Mouse (Mus musculus) intestine, embryonic 16.5 days (tissue): ENCODE data around the gene Ccdc86. TPM values are rescaled to one million over a fixed set of nuclear protein-coding genes. Genes with fewer than 3 reads are reported as not detected.

ENCODE experiments used
- ATAC-seq: fragments of 200-750 bp; cut with Nextera tagmentation; 2 replicates; pipeline ENCODE4 v1.8.0; 2017; ENCODE audit warnings: moderate TSS enrichment, moderate library complexity
- H3K27ac ChIP-seq: fragments of 300-500 bp; sonication (generic); 2 replicates; pipeline ENCODE4 v1.5.1; 2014; ENCODE audit warnings: mild to moderate bottlenecking, low read length
- H3K27me3 ChIP-seq: fragments of 300-500 bp; sonication (generic); replicated peaks from 2 replicates; pipeline ENCODE4 v1.6.1; 2014; ENCODE audit warnings: low read length, control low read depth, mixed read lengths; ENCODE audit not compliant: control insufficient read depth, insufficient read depth
- H3K36me3 ChIP-seq: fragments of 300-500 bp; sonication (generic); 2 replicates; pipeline ENCODE4 v1.6.1; 2014; ENCODE audit warnings: low read length, control low read depth; ENCODE audit not compliant: control insufficient read depth, insufficient read depth
- H3K4me1 ChIP-seq: fragments of 300-500 bp; sonication (generic); 2 replicates; pipeline ENCODE4 v1.6.1; 2014; ENCODE audit warnings: low read length, control low read depth, mixed read lengths; ENCODE audit not compliant: control insufficient read depth, insufficient read depth
- H3K4me2 ChIP-seq: fragments of 300-500 bp; sonication (generic); 2 replicates; pipeline ENCODE4 v1.6.1; 2014; ENCODE audit warnings: low read depth, low read length, control low read depth
- H3K4me3 ChIP-seq: fragments of 300-500 bp; sonication (generic); 2 replicates; pipeline ENCODE4 v1.5.1; 2014; ENCODE audit warnings: mild to moderate bottlenecking, low read length
- H3K9ac ChIP-seq: fragments of 300-500 bp; sonication (generic); 2 replicates; pipeline ENCODE4 v1.6.1; 2014; ENCODE audit warnings: low read depth, low read length
- H3K9me3 ChIP-seq: fragments of 300-500 bp; sonication (generic); 2 replicates; pipeline ENCODE4 v1.6.1; 2016; ENCODE audit warnings: low read length, control low read depth; ENCODE audit not compliant: control insufficient read depth
- WGBS: fragments of 180-500 bp; shearing (Covaris S2); extraction: QIAGEN DNeasy Blood & Tissue Kit; methylation state at CpG from one replicate; pipeline ENCODE4 v1.1.7; 2014; 5-methylcytosine and 5-hydroxymethylcytosine counted together
- polyA plus RNA-seq: library from polyadenylated mRNA; unstranded; fragments of >200 nt; fragmentation: Nextera tagmentation; extraction: Ambion mirVana; gene quantifications from 2 replicates; pipeline ENCODE4 v1.2.1, GENCODE M21; 2015

Gene Ccdc86
- polyA plus RNA-seq: 25.6 and 29.4 TPM in 2 replicates

DNA sequence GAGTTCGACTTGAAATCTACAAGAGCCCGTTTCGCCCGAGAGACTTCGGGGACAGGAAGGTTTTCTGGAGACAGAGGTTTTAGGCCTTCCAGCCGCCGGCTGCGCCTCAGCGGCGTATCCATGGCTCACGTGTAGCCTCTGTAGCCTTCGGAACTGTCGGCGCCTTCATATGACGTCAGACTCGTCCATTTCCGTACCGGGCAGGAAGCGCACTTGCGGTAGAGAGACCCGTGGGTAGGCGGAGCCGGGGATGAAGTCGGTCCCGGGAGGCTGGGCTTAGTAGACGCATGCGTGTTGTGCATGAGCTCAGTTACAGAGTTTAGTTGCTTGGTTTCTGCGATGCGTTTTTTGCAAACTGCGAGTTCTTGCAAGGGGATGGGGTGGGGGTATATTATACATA is at the start of gene Ccdc86:
Gene Ccdc86 (minus strand): TSS at position 155 of the 400 bp plus-strand sequence.
- Histone ChIP-seq H3K36me3 (peaks cover 3% of the 10 kb centered on the region), H3K4me1 (peaks cover 29% of the 10 kb centered on the region), H3K9me3 (no peaks in the 10 kb centered on the region), H3K27me3 (no peaks in the 10 kb centered on the region), H3K4me3 (peak within 1 kb of the TSS; percentile 58), H3K9ac (peak within 1 kb of the TSS; percentile 73), H3K4me2 (peak within 1 kb of the TSS; percentile 70), H3K27ac (peak within 1 kb of the TSS; percentile 40; the same call in 1 of the 2 replicates)
- under 1% methylated on average over 30 of the region's 30 CpGs for WGBS
- peak; percentile 94 for ATAC-seq

DNA sequence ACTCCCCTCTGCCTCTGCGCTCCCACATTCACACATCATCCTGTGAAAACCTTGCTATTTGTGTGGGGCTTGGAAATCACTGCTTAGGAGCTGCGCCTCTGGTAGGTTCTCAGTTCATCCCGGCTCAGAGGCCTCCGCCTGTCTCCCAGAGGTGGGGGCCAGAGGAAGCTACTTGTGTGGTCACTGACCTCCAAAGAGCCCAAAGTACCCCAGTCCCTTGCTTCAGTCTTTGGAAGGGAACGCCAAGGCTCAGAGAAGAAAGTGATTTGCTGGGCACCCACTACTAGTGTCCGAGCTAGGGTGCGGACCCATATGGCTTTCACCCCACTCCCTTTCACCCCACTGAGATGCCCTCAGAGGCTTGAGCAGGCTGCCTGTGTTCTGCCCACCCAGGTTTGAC is 44.1 kb upstream of the Ccdc86 start, which contains the start of gene Ms4a15:
Gene Ms4a15 (minus strand): TSS at position 101 of the 400 bp plus-strand sequence.
- no peak within 1 kb of the TSS for H3K27ac ChIP-seq
- no peak within 1 kb of the TSS for H3K4me2 ChIP-seq
- WGBS: 87% methylated on average over 7 of the region's 7 CpGs
- H3K9ac ChIP-seq: no peak within 1 kb of the TSS
- no peaks in the 10 kb centered on the region for H3K27me3 ChIP-seq
- no peak for ATAC-seq
- no peaks in the 10 kb centered on the region for H3K9me3 ChIP-seq
- H3K36me3 ChIP-seq: no peaks in the 10 kb centered on the region
- no peak within 1 kb of the TSS for H3K4me3 ChIP-seq
- peaks cover 3% of the 10 kb centered on the region; the same call in 1 of the 2 replicates for H3K4me1 ChIP-seq

DNA sequence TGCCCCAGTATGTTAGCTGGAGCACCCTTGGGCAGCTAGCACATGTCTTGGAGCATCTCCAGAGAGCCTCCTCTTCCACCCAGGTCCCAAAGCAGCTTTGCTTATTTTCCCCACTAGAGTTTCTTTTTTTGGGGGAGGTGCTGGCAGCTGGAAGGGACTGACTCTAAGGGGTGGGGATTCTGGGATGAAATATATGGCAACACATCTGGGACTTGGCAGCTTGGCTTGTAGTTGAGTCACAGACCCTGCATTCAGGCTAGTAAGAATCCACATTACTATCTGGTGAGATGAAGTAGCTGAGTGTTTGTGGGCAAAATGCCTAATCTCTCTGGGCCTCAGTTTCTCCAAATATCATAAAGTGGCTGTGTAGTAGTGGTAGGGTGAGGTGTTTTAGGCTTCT is 42.8 kb upstream of the Ccdc86 start:
- H3K27ac ChIP-seq: no peak overlapping the region
- H3K4me2 ChIP-seq: no peak overlapping the region
- no peak overlapping the region for H3K9ac ChIP-seq
- no peaks in the 10 kb centered on the region for H3K36me3 ChIP-seq
- no peak for ATAC-seq
- H3K9me3 ChIP-seq: no peaks in the 10 kb centered on the region
- H3K4me3 ChIP-seq: no peak overlapping the region
- H3K4me1 ChIP-seq: peaks cover 3% of the 10 kb centered on the region; the same call in 1 of the 2 replicates
- no peaks in the 10 kb centered on the region for H3K27me3 ChIP-seq

DNA sequence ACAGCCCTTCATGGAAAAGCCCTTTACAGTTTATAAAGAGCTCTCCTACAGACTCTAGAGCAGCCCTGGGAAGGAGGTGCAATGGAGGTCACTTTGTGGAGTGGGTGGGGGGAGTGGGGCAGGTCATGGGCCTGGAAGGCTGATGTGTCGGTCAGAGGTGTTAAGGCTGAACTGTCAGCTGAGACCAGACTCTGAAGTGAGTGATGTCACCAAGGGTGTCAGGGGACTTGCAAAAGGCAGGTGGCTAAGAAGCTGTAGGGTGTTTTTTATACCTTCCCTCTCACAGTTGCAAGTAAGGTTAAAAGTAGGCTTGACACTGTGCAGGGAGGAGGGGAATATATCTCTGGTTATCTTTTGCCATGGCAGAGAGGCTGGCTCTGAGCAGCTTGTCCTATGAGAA is 41.7 kb upstream of the Ccdc86 start:
- ATAC-seq: no peak
- Histone ChIP-seq H3K4me3 (no peak overlapping the region), H3K4me1 (peaks cover 3% of the 10 kb centered on the region; the same call in 1 of the 2 replicates), H3K36me3 (no peaks in the 10 kb centered on the region), H3K27me3 (no peaks in the 10 kb centered on the region), H3K9me3 (no peaks in the 10 kb centered on the region), H3K27ac (no peak overlapping the region), H3K9ac (no peak overlapping the region), H3K4me2 (no peak overlapping the region)
- WGBS: 30% methylated on average over 1 of the region's 1 CpGs

DNA sequence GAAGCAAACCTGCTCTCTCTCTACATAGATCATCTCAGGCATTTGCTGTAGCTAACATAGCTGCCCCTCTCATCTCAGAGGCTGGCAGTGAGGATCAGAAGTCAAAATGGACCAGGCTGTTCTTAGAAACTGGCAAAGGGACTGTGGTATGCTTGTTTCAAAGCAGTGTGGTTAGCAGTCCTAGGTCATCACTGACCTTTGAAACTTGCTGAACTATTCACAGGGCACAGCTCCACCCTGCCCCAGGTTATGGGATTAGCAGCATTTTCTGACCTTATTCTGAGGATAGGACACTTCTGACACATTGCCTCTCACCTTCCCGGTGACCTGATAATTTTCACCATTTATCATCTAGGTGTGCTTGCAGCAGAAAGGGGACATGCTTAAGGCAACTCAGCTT is 39.5 kb upstream of the Ccdc86 start:
- Histone ChIP-seq H3K27me3 (no peaks in the 10 kb centered on the region), H3K36me3 (no peaks in the 10 kb centered on the region), H3K4me3 (no peak overlapping the region), H3K4me1 (peaks cover 3% of the 10 kb centered on the region; the same call in 1 of the 2 replicates), H3K9ac (no peak overlapping the region), H3K4me2 (no peak overlapping the region), H3K9me3 (no peaks in the 10 kb centered on the region), H3K27ac (no peak overlapping the region)
- ATAC-seq: peak; percentile 70
- 85% methylated on average over 1 of the region's 1 CpGs for WGBS

DNA sequence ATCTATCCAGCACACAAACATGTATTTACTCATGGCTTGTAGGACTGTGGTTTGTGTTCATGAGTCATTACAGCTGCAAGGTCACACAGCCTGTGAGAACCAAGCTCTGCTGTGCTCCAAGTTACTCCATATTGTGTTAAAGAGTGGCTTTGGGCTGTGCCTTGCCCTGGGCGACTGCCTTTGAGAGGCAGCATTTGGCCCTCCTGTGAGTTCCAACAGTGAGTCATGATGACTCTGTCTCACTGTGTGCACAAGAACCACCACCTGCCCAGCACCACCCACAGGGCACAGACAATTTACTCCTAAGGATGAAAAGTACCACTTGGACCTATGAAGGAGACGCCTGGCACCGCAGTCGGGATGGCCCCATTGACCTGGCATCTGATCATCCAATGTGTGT is 36.8 kb upstream of the Ccdc86 start:
- H3K9me3 ChIP-seq: no peaks in the 10 kb centered on the region
- H3K9ac ChIP-seq: no peak overlapping the region
- no peak overlapping the region for H3K27ac ChIP-seq
- no peak overlapping the region for H3K4me2 ChIP-seq
- no peaks in the 10 kb centered on the region for H3K36me3 ChIP-seq
- 94% methylated on average over 4 of the region's 4 CpGs for WGBS
- no peak overlapping the region for H3K4me3 ChIP-seq
- ATAC-seq: no peak
- no peaks in the 10 kb centered on the region for H3K27me3 ChIP-seq
- H3K4me1 ChIP-seq: peaks cover 3% of the 10 kb centered on the region; the same call in 1 of the 2 replicates

DNA sequence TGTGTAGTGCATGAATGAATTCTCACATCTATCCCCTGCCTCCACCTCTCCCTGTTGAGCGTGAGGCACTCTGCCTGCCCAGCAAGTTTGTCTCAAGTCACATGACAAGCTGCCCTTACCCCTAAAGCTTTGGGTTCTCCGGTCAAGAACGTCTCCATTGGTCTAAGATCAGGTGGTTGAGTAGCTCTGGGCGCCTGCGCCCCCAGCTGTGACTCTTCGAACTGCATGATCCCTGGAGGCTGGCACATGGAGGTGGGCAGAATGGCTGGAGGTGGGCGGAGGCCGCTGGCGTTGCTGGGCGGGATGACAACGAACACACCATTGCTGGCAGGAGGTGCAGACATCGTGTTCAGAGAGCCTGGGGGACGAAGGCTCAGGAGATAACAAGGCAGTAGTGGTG is 35.5 kb upstream of the Ccdc86 start:
- Histone ChIP-seq H3K4me2 (no peak overlapping the region), H3K27me3 (no peaks in the 10 kb centered on the region), H3K9ac (no peak overlapping the region), H3K4me1 (peaks cover 3% of the 10 kb centered on the region; the same call in 1 of the 2 replicates), H3K27ac (no peak overlapping the region), H3K9me3 (no peaks in the 10 kb centered on the region), H3K4me3 (no peak overlapping the region), H3K36me3 (no peaks in the 10 kb centered on the region)
- ATAC-seq: no peak
- WGBS: 76% methylated on average over 13 of the region's 13 CpGs

DNA sequence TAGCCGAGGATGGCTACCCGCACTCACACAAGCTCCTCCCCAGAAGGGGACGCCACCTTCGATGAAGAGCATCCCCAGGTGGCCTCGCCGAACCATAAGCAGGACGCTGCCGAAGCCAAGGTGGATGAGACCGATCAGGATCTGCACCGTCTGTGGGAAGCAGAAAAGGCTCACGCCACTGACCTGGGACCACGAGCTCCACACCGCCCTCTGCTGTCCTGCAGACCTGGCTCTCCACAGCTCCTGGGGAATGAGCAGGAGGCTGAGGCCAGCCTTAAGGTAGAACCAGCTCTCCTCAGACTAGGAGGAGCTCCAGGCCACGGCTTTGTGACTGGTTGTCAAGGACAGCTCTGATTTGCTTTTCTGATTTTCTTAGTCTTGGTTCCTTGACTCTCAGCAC is 34.1 kb upstream of the Ccdc86 start:
- Histone ChIP-seq H3K9me3 (no peaks in the 10 kb centered on the region), H3K27me3 (no peaks in the 10 kb centered on the region), H3K4me1 (peaks cover 4% of the 10 kb centered on the region; the same call in 1 of the 2 replicates), H3K4me3 (0 out of 2 replicates have a peak overlapping the region, but pooled peaks have one; percentile 13), H3K36me3 (no peaks in the 10 kb centered on the region), H3K9ac (no peak overlapping the region), H3K27ac (no peak overlapping the region), H3K4me2 (peak overlapping the region; percentile 39)
- 21% methylated on average over 14 of the region's 14 CpGs for WGBS
- peak; percentile 47; the same call in 1 of the 2 replicates for ATAC-seq

DNA sequence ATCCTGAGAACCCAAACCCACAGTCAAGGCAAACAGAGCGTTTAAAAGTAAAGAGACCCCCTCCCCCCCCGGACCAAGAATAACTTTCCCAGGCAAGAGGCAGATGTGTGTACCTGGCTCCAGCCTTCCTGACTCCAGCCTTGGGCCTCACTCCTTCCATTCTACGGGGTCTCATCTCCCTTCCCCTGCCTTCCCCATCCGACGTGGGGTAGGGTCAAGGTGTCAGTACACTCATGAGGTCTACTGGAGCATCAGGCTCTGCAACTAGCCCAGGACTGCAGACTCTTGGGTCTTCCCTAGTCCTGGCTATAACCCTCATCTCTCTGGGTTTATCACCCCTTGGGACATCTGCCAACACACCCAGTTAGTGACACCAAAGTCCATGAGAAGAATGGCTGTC is 31.1 kb upstream of the Ccdc86 start:
- no peaks in the 10 kb centered on the region for H3K36me3 ChIP-seq
- no peaks in the 10 kb centered on the region for H3K9me3 ChIP-seq
- no peak overlapping the region for H3K27ac ChIP-seq
- WGBS: 87% methylated on average over 5 of the region's 5 CpGs
- peaks cover 10% of the 10 kb centered on the region; the same call in 1 of the 2 replicates for H3K4me1 ChIP-seq
- peak; percentile 7; the same call in 1 of the 2 replicates for ATAC-seq
- no peak overlapping the region for H3K4me2 ChIP-seq
- H3K4me3 ChIP-seq: no peak overlapping the region
- H3K9ac ChIP-seq: no peak overlapping the region
- no peaks in the 10 kb centered on the region for H3K27me3 ChIP-seq
